Comparison of ENCODE assay signal across 28 mouse cellular contexts in the genomic region with DNA sequence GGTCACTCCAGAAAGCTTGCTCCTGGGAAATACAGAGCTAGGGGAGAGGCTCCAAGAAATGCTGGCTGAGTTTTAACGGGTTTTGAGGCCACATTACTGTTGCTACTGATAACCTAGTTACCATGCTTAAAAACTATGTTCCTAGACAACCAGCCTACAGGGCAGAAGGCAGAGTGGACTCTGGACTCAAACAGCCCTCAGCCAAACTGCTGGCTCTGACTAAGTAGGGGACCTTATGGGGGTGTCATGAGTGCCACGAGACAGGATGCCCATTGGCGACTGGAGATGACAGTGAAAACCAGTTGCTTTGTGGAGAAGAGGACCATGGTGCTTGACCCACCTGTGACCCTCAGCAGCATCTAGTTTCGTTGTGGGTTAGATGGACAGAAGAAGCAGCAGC.
DNase-seq lines count a peak whose midpoint lies in the region; ATAC-seq and TF ChIP-seq lines count a peak whose summit lies in the region.
"Had no signal": no experiment of that assay in that cellular context is flagged by ENCODE, and none has a peak within 500 bp of the region (broad histone marks: within the 10 kb centered on the region; RNA-seq: fewer than 3 reads in every experiment).

No protein-coding gene starts in this region.

- H3K36me3 ChIP-seq in intestine, embryonic 15.5 days = no peaks in the 10 kb centered on the region
- no peaks in the 10 kb centered on the region for H3K36me3 ChIP-seq in intestine, postnatal 0 days (ENCODE audit: control insufficient read depth, insufficient read depth)
- no peaks in the 10 kb centered on the region for H3K36me3 ChIP-seq in liver, embryonic 16.5 days (ENCODE audit: control insufficient read depth, insufficient read depth)
- H3K36me3 ChIP-seq: embryonic facial prominence, embryonic 12.5 days; heart, embryonic 10.5 days; hindbrain, embryonic 12.5 days; limb, embryonic 13.5 days; liver, embryonic 15.5 days; midbrain, embryonic 12.5 days; neural tube, embryonic 13.5 days had no signal

- H3K4me1 ChIP-seq in intestine, embryonic 15.5 days (replicated peaks) = no peaks in the 10 kb centered on the region
- no peaks in the 10 kb centered on the region for H3K4me1 ChIP-seq in intestine, postnatal 0 days (replicated peaks; ENCODE audit: control insufficient read depth, insufficient read depth, low read length)
- H3K4me1 ChIP-seq in liver, embryonic 16.5 days (ENCODE audit: control insufficient read depth, low read depth, low read length) = no peaks in the 10 kb centered on the region
- H3K4me1 ChIP-seq: embryonic facial prominence, embryonic 12.5 days; heart, embryonic 10.5 days; hindbrain, embryonic 12.5 days; limb, embryonic 13.5 days; liver, embryonic 15.5 days; megakaryocyte, embryonic 14.5 days; neural tube, embryonic 13.5 days had no signal

- no peak overlapping the region for H3K4me2 ChIP-seq in intestine, embryonic 15.5 days (replicated peaks)
- no peak overlapping the region for H3K4me2 ChIP-seq in intestine, postnatal 0 days (replicated peaks; ENCODE audit: low read depth)
- no peak overlapping the region for H3K4me2 ChIP-seq in liver, embryonic 16.5 days (ENCODE audit: low read depth, low read length)
- H3K4me2 ChIP-seq: embryonic facial prominence, embryonic 12.5 days; hindbrain, embryonic 12.5 days; limb, embryonic 13.5 days; liver, embryonic 15.5 days; midbrain, embryonic 12.5 days; neural tube, embryonic 13.5 days had no signal

- 72% methylated on average over 4 of the region's 4 CpGs for WGBS in intestine, embryonic 15.5 days
- WGBS in intestine, postnatal 0 days = 53% methylated on average over 4 of the region's 4 CpGs
- 40% methylated on average over 4 of the region's 4 CpGs for WGBS in liver, embryonic 16.5 days (ENCODE audit: insufficient replicate concordance)

- no peaks in the 10 kb centered on the region for H3K27me3 ChIP-seq in intestine, embryonic 15.5 days (replicated peaks)
- no peaks in the 10 kb centered on the region for H3K27me3 ChIP-seq in intestine, postnatal 0 days (replicated peaks; ENCODE audit: control insufficient read depth, insufficient read depth, low read length)
- H3K27me3 ChIP-seq in liver, embryonic 16.5 days (ENCODE audit: control insufficient read depth, insufficient read depth, low read depth, low read length) = no peaks in the 10 kb centered on the region
- H3K27me3 ChIP-seq: embryonic facial prominence, embryonic 12.5 days; hindbrain, embryonic 12.5 days; limb, embryonic 13.5 days; liver, embryonic 15.5 days; megakaryocyte, embryonic 14.5 days; midbrain, embryonic 12.5 days; neural tube, embryonic 13.5 days had no signal

- H3K27ac ChIP-seq in intestine, embryonic 15.5 days = no peak overlapping the region
- no peak overlapping the region for H3K27ac ChIP-seq in intestine, postnatal 0 days (ENCODE audit: low read depth, low read length)
- no peak overlapping the region for H3K27ac ChIP-seq in liver, embryonic 16.5 days (ENCODE audit: low read length)
- H3K27ac ChIP-seq: embryonic facial prominence, embryonic 12.5 days; heart, embryonic 10.5 days; hindbrain, embryonic 12.5 days; hindbrain, postnatal 0 days; kidney, postnatal 0 days; layer of hippocampus, adult 2 months; left cerebral cortex, adult 2 months; limb, embryonic 13.5 days; liver, embryonic 15.5 days; midbrain, embryonic 12.5 days; neural tube, embryonic 13.5 days had no signal

- TF ChIP-seq CTCF in intestine, postnatal 0 days (IDR thresholded peaks at IDR 0.05; ENCODE audit: low read depth) = no peak

- no peaks in the 10 kb centered on the region for H3K9me3 ChIP-seq in intestine, embryonic 15.5 days
- no peaks in the 10 kb centered on the region for H3K9me3 ChIP-seq in intestine, postnatal 0 days (ENCODE audit: control insufficient read depth)
- H3K9me3 ChIP-seq in liver, embryonic 16.5 days (replicated peaks; ENCODE audit: control insufficient read depth, low read length) = no peaks in the 10 kb centered on the region
- H3K9me3 ChIP-seq: embryonic facial prominence, embryonic 12.5 days; heart, embryonic 10.5 days; hindbrain, embryonic 12.5 days; limb, embryonic 13.5 days; liver, embryonic 15.5 days; megakaryocyte, embryonic 14.5 days; midbrain, embryonic 12.5 days; neural tube, embryonic 13.5 days had no signal

- no peak overlapping the region for H3K9ac ChIP-seq in intestine, embryonic 15.5 days
- H3K9ac ChIP-seq in intestine, postnatal 0 days (ENCODE audit: low read depth, low read length) = no peak overlapping the region
- H3K9ac ChIP-seq in liver, embryonic 16.5 days (ENCODE audit: low read depth, low read length) = no peak overlapping the region
- H3K9ac ChIP-seq: embryonic facial prominence, embryonic 12.5 days; hindbrain, embryonic 12.5 days; limb, embryonic 13.5 days; liver, embryonic 15.5 days; midbrain, embryonic 12.5 days; neural tube, embryonic 13.5 days had no signal

- H3K4me3 ChIP-seq in intestine, embryonic 15.5 days (replicated peaks) = no peak overlapping the region
- no peak overlapping the region for H3K4me3 ChIP-seq in intestine, postnatal 0 days (ENCODE audit: low read depth, low read length)
- H3K4me3 ChIP-seq in liver, embryonic 16.5 days (ENCODE audit: low read depth, low read length) = no peak overlapping the region
- H3K4me3 ChIP-seq: embryonic facial prominence, embryonic 12.5 days; heart, embryonic 10.5 days; hindbrain, embryonic 12.5 days; layer of hippocampus, adult 2 months; left cerebral cortex, adult 2 months; limb, embryonic 13.5 days; liver, embryonic 15.5 days; megakaryocyte, embryonic 14.5 days; midbrain, embryonic 12.5 days; neural tube, embryonic 13.5 days had no signal

- intact Hi-C loops in left cerebral cortex, postnatal 14 days (cut with DNase I) = no loop called here

- 0 out of 2 replicates have a peak, but pooled peaks have one; percentile 51 for ATAC-seq in intestine, embryonic 15.5 days
- no peak for ATAC-seq in intestine, postnatal 0 days
- peak; percentile 50; the same call in 1 of the 2 replicates for ATAC-seq in liver, embryonic 16.5 days (ENCODE audit: low read depth)
- ATAC-seq: forebrain, embryonic 14.5 days; hindbrain, postnatal 0 days; Patski had no signal

- DNase-seq in liver = no peak
- DNase-seq in kidney, postnatal 10 days = peak; percentile 25
- DNase-seq in left cerebral cortex, postnatal 14 days (ENCODE audit: low spot score in 2 of 2) = no peak
- DNase-seq in right cerebral cortex, postnatal 14 days = no peak
- DNase-seq: cerebellum, adult 9-10 months; cerebellum, postnatal 36 days; embryo, embryonic 11 days; gastrocnemius, postnatal 14 days; heart, adult 11 months; heart, postnatal 36 days; lung, postnatal 4 days had no signal
